Mouse (Mus musculus) megakaryocyte progenitor cell, adult 5-6 weeks (primary cell): ENCODE data around the gene Ppt2. TPM values are rescaled to one million over a fixed set of nuclear protein-coding genes. Genes with fewer than 3 reads are reported as not detected.
A peak's percentile ranks its signal among the peaks of the same experiment; 100 is the strongest.

Source experiments
- ATAC-seq: replicated peaks from 2 replicates; pipeline ENCODE4 v1.8.0; 2016; ENCODE audit warnings: mild to moderate bottlenecking, moderate TSS enrichment, inconsistent platforms; ENCODE audit not compliant: poor library complexity
- total RNA-seq, 2 experiments: library from RNA; stranded (forward) in 1 of 2; stranded (reverse) in 1 of 2; fragments of 157-497, 149-512 nt in 1 of 2; fragments of 200-1000 nt in 1 of 2; gene quantifications; 2 replicates each; pipeline versions ENCODE4 v1.2.3 to v1.2.4; 2015 to 2017

Gene Ppt2
- total RNA-seq, 2 experiments from 2014 or later, result 15.3 to 33.5 TPM

DNA sequence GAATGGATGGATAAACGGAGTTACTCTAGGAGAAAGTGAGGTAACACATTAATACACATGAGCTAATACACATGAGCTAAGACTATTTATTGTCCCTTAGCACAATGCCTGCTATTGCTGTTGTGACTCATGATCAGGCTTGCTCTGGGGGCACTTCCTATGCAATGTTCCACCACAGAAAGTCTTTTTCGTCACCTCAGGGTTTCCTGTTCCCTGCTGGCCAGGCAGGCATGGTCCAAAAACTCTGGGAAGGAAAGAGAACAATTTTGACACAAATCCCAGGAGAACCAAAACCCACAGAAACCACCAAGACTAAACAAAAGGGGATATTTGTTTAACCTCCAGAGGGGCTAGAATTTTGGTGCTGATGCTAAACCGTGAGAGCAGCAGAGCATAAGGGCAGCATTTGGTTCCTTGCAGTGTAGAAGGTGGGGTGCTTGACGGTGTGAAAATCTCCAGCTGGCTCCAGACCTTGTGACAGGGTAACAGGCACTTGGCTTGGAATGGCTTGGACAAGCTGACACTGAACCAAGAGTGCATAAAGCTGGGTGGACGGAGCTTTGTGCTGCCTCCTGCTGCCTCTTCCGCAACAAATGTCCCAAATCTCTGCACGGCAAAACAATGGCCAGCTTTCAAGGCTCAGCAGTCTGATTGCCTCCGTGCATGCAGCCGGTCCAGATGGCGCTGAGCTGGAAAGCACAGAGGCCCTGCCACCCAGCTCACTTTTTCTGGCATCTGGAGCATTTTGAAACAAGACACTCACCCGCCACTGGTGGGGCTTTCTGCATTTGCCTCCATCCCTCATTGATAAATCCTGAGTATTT lies 12.7 kb upstream of the Ppt2 start:
- peak; percentile 26; the same call in 1 of the 2 replicates for ATAC-seq

GRCm38 (mm10) chr17:34639461-34640255 lies 11.3 kb upstream of the Ppt2 start:
- peak; percentile 79 for ATAC-seq

DNA sequence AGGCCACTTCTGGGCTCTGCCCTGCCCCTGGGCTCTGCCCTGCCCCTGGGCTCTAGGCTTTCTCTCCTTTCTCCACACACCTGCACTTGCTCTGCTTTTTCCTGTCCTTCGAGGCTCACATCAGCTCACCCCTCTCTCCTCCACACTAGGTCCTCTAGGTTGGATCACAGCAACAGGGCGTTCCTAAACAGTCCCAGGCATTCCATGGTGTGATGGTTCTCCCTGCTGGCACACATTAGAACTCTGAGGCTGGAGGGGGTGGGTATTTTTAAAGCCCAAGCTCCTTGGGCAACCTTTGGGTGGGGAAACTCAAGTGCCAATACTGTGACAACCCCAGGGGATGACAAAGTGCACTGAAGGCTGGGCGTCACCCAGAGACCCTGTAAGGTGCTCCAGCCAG lies 9.1 kb upstream of the Ppt2 start:
- ATAC-seq, result no peak

DNA sequence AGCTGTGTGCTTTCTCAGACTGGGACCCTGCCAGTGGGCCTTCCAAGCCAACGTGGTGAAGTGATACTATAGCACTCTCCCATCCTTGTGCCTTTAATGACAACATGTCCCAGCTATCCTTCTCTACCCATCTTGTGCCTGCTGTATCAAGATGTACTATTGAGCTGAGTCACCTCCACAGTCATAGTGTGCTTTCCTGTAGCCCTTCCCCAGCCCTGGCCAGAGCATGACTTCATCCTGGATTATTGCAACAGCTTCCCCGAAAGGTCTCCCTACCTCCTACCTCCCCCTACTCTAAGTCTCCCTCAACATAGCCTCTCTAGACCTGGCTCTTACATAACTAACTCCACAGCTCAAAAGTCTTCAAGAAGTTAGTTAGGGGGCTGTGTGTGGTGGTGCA lies 7.4 kb upstream of the Ppt2 start:
- no peak for ATAC-seq

DNA sequence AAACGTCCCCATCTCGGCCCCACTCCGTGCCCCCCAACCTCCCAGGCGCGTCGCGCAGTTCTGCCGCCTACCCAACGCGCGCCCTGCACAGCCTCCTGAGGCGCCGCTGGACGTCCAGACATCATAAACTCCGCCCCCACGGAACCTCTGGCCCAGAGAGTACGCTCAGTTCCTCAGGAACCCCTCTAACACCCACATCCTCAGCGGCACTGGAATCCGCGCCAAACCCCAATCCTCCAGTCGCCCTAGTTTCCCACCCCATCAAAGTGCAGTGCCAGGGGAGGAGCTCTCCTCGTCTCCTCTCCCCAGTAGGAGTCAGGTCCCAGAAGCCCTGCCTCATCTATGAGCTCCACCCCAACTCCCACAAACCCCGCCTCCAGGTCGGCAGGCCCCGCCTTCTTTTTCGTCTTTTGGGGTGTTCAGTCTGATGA lies 4.0 kb upstream of the Ppt2 start:
- ATAC-seq, result peak; percentile 83

GRCm38 (mm10) chr17:34631647-34632046 lies 3.3 kb upstream of the Ppt2 start:
- no peak for ATAC-seq

- no peak for ATAC-seq
Measured at GRCm38 (mm10) chr17:34630761-34631301, 2.5 kb upstream of the Ppt2 start.

- ATAC-seq, result no peak
Measured at GRCm38 (mm10) chr17:34629796-34630603, 1.7 kb upstream of the Ppt2 start.

GRCm38 (mm10) chr17:34629221-34629751 lies 976 bp upstream of the Ppt2 start, which contains the start of gene Prrt1:
Gene Prrt1 (plus strand): TSS chr17:34629533.
- ATAC-seq, result no peak

DNA sequence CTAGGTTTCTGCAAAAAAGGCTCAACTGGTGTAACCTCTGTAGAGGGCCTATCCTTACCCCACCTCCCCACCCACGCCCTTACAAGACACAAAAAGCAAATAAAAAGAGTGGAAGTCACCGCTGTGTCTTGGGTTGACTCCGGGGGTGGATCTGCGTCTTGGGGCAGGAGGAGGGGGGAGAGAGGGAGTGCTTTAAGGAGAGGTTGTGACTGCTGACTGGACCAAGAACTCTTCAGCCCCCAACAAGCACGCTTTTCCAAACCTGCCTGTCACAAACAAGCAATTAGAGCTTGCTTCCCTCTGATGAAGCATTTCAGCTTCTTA lies 296 bp upstream of the Ppt2 start:
- ATAC-seq, result no peak

GRCm38 (mm10) chr17:34627093-34627942 lies 992 bp downstream of the Ppt2 start:
- peak; percentile 72 for ATAC-seq

DNA sequence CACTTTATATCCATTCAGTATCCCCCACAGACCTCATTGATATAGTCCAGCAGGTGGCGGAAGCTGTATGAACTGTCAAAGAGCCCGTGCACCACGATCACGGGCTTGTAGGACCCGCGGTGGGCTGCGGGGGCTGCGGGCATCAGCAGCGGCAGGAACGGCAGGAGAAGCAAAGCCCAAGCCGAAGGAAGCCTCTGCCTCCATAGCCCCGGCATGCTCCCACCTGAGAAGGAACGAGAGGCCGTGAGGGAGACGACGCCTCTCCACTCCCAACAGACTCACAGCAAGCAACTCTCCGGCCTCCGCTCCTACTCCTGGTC lies 1.6 kb downstream of the Ppt2 start:
- ATAC-seq, result peak; percentile 47

- no peak for ATAC-seq
Measured at GRCm38 (mm10) chr17:34626062-34626772, 2.1 kb downstream of the Ppt2 start.

GRCm38 (mm10) chr17:34624981-34625380 lies 3.3 kb downstream of the Ppt2 start:
- ATAC-seq, result no peak

DNA sequence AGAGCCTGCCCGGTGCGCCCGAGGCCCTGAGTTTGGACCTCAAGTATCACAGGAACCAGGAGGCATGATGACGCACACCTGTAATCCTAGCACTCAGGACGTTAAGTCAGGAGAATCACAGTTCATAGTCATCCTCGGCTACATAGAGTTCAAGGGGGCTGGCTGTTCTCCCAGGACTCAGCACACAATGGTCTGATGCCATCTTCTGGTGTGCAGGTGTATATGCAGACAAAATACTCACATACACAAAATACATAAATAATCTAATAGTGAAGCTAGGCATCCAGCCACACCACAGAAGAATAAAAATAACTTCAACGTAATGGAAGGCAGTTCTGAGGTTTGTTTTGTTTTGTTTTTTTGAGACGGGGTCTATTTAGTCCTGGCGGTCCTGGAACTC lies 5.1 kb downstream of the Ppt2 start:
- ATAC-seq, result no peak

DNA sequence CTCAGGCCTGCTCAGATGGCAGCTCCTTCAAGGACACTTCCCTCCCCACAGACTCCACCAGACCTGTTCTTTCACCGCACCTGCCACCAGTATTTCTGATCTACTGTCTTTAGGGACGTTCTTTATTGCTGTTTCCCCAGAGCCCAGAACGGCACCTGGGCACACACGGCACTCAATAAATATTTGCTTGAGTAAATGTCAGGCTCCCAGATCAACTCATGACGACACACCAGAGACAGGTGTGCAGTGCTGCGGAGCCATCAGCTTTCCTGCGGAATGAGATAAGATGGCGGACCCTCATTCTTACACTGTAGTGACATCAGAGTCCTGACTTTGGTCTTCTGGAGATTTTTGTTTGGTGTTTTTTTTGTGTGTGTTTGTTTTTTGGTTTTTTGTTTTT lies 7.3 kb downstream of the Ppt2 start:
- no peak for ATAC-seq

GRCm38 (mm10) chr17:34618999-34619398 lies 9.3 kb downstream of the Ppt2 start:
- peak; percentile 97 for ATAC-seq

GRCm38 (mm10) chr17:34615871-34616270 lies 12.4 kb downstream of the Ppt2 start, which contains the start of gene Egfl8:
Gene Egfl8 (minus strand): TSS chr17:34615971.
- ATAC-seq, result no peak

- no peak for ATAC-seq
Measured at GRCm38 (mm10) chr17:34613830-34614229, 14.5 kb downstream of the Ppt2 start.
